Mouse (Mus musculus): Measurements from ENCODE around the gene Fndc9.

Gene Fndc9

DNA sequence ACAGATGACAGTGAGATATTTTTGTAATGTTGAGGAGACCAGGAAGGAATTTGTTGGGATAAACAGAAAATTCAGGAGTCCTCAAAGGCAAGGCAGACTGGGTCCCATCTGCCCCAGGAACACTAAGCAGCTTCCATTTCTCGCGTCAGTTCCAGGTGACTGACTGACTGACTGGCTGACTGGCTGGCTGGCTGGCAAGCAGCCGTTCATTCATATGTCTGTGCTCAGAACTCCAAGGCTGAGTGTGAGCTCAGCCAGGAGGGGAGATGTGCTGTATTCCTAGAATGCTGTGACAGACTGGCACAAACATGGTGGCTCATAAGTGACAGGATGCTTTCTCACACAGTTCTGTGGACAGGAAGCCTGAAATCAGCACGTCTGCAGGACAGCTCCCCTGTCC is 1.4 kb upstream of the Fndc9 start:
- no peak for DNase-seq (ENCODE audit: extremely low read depth, low read depth)

GRCm38 (mm10) chr11:46236976-46237375 is 1.6 kb downstream of the Fndc9 start:
- peak; percentile 39 for DNase-seq (ENCODE audit: extremely low read depth, low read depth)

- DNase-seq (ENCODE audit: extremely low read depth, low read depth) = peak; percentile 59
Observed at GRCm38 (mm10) chr11:46241150-46241673, 5.9 kb downstream of the Fndc9 start.

DNA sequence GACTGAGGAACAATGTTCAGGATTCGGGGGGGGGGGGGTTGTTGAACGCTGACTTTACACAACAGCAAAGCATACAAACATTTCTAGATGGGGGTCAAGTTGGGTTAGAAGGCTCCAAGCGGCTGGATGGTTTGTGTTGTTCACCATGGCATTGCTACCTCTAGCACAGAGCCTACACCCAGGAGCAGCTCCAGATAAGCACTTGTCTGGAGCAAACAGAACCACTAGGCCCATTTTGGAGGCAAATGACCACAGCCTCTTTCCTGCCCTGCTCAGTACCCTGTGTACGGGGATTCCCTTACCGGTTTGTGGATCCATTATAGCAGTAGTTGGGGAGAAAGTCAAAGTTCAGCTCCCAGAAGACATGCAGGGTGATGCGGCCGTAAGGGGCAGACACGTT is 6.7 kb downstream of the Fndc9 start:
- no peak for DNase-seq (ENCODE audit: extremely low read depth, low read depth)

DNA sequence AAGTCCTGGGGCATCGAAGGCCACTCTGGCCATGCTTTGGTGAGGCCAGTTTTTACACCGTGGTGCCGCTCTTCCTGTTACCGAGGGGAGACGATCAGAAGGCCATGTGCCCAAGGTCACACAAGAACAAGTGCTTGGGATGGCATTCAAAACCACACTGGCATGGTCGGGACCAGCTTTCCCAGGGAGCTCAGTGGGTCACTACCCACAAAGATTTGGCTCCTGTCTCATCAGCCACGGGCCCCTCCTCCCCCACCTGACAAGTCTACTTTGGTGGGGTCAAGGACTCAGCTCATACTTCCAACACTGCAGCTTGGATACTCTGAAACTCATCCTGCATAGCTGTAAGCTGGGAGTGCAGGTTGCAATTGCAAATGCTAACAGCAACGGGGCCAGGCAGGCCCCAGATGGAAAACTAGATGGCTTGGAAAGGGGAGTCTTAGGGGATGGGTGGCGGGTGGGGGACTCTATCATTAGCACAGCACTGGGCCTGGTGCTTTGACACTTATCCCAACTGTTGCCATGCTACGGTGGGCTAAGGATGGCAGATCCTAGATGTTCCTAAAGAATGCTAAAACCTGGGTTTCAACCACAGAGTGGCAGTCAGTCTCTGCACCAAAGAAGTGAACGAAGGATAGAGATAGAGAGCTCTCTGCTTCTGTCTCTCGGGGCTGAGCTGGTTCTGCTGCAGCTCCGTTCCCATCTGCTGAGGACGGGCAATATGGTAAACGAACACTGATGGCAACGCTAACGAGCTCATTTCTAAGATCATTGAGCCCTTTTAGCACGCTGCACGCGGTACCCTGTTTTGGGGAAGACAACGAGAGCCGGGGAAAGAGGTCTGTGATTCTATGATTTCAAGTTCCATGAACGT is 9.6 kb downstream of the Fndc9 start:
- no peak for DNase-seq (ENCODE audit: extremely low read depth, low read depth)

DNA sequence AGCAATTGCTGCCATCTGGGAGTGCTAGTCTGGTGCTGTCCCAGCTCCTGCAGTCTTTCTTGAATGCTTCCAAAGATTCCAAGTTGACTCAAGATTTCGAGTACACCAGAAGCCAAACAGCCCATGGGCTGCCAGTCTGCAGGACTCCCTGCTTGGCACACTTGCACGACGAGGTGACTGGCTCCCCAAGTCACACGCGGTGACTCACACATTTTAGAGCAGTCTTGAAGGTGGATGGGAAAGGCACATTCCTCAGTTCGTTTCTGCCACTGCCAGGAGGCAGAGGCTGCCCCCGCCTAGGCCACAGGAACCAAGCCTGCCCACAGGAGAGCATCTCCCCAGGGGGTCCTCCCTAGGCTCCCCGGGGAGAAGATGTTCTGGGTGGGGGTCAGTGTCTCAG is 10.6 kb downstream of the Fndc9 start:
- no peak for DNase-seq (ENCODE audit: extremely low read depth, low read depth)

GRCm38 (mm10) chr11:46246393-46246792 is 11.1 kb downstream of the Fndc9 start:
- DNase-seq (ENCODE audit: extremely low read depth, low read depth) = no peak

GRCm38 (mm10) chr11:46248352-46248751 is 13.0 kb downstream of the Fndc9 start:
- no peak for DNase-seq (ENCODE audit: extremely low read depth, low read depth)

GRCm38 (mm10) chr11:46251994-46252393 is 16.7 kb downstream of the Fndc9 start:
- DNase-seq (ENCODE audit: extremely low read depth, low read depth) = peak; percentile 32

- DNase-seq (ENCODE audit: extremely low read depth, low read depth) = no peak
Observed at GRCm38 (mm10) chr11:46255291-46255690, 20.0 kb downstream of the Fndc9 start.

GRCm38 (mm10) chr11:46258207-46258606 is 22.9 kb downstream of the Fndc9 start:
- no peak for DNase-seq (ENCODE audit: extremely low read depth, low read depth)

DNA sequence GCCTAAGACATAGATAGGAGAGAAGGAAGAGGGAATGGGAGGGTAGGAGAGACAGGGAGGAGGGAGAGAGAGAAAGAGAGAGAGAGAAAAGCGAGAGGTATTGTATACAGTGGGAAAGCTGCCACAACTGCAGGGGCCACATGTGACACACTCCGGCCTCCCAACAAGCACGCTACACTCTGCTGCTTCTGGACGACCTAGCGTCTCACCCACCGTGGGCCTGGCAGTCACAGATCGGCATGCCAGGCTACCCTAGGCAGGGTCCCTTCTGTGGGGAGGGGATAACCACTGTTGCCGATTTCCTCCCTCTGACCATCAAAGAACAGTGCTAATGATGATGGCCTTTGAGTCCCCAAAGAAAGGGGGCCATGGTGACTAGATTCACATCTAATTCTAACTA is 23.4 kb downstream of the Fndc9 start:
- DNase-seq (ENCODE audit: extremely low read depth, low read depth) = no peak

- DNase-seq (ENCODE audit: extremely low read depth, low read depth) = no peak
Observed at GRCm38 (mm10) chr11:46262854-46263253, 27.5 kb downstream of the Fndc9 start.

DNA sequence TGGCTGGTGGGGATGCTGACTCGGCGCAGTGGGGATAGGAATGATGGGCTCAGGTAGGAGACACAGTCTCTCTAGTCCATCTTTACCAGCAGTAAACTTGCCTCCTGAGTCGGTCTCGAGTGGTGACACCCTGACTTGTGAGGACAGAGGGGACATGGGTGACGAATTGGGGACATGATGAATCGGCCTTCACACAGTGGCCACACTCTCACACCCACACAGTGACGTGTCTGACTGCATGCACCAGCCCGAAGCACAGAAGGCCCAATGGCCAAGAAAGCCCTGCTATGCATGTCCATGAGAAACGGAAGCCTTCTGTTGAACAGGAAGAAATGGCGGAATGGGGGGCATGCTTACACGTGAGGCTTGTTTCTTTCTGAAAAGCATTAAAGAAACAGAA is 28.0 kb downstream of the Fndc9 start:
- no peak for DNase-seq (ENCODE audit: extremely low read depth, low read depth)

- no peak for DNase-seq (ENCODE audit: extremely low read depth, low read depth)
Observed at GRCm38 (mm10) chr11:46264584-46264983, 29.3 kb downstream of the Fndc9 start.

DNA sequence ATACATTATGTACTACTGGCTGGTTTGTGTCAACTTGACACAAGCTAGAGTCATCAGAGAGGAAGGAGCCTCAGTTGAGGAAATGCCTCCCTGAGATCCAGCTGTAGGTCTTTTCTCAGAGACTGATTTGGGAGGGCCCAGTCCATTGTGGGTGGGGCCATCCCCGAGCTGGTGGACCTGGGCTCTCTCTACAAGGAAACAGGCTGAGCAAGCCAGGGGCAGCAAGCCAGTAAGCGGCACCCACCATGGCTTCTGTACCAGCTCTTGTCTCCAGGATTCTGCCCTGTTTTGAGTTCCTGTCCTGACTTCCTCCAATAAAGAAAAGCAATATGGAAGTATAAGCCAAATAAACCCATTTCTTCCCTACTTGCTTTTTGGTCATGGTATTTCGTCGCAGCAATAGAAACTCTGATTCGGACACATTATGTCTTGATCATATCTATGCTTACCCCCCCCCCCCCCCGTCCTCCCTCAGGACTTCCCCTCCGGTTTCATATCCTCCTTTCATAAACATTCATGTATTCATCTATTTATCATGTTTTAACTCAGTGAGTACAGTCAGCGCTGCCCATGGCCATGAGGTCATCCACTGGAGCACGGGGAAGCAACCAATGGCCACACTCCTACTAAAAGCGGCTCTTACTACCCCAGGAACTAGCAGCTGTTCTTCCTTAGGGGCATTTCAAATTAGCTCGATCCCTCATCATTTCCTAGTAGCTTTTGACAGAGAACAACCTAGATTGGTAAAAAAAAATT is 29.9 kb downstream of the Fndc9 start:
- no peak for DNase-seq (ENCODE audit: extremely low read depth, low read depth)

DNA sequence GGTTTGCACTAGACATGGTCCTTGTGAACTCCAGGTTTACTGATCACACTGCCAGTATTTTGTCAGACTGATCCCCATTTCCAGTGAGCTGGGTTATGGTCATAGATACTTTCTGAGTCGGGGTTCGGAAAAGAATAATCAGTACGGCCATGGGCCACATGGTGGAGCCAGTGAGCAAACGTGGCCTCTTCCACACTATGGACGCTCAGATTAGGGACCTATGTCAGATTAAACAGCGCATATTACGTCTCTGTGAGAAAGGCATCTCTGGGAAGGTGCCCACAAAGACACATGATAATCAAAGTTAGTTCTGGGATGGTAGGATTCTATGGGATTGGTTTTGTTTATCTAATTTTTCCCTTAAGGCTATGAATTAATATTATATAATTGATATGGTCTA is 33.7 kb downstream of the Fndc9 start:
- no peak for DNase-seq (ENCODE audit: extremely low read depth, low read depth)

- DNase-seq (ENCODE audit: extremely low read depth, low read depth) = no peak
Observed at GRCm38 (mm10) chr11:46269391-46269790, 34.1 kb downstream of the Fndc9 start.

DNA sequence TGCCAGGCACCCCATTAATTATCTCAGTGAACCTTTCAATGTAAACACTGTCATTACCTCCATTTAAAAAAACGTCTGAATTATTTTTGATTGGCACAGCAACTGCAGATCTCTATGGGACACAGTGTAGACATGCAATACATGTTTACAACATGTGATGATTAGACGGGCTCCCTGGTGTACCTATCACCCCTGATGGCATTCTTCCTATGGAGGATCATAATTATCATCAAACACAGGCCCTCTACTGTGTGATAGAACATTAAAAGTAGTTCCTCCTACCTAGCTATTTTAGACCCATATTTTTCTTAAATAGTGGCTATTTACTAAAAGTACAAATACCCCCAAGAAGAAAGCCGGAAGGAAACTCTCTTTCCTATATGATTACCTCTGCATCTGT is 34.6 kb downstream of the Fndc9 start:
- no peak for DNase-seq (ENCODE audit: extremely low read depth, low read depth)

DNA sequence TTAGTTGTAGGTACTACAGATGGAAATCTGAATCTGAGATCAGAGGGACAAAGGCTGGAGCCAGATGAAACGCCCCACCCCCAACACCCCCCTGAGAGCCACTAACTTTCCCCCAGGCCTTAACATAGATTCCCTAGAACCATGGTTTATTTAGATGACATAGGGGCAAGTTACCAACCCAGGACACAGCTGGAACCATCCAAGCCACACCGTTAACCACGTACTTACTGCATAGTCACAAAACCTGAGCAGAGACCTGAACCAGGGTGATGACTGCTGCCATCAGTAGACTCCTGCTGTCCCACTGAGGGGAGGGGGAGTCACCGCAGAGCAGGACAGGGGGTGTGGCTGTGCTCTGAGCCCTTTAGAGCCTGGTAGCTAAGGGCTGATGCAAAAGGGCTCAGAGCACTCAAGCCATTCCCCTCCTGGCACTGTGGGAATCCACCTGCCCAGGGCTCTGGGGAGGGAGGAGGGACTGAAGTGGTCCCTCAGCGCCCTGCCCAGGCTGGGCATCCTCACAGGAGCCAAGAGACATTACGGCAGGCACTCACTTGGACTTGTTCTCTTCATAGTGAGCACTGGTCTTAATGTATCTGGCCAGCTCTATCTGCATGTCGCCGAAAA is 36.8 kb downstream of the Fndc9 start:
- DNase-seq (ENCODE audit: extremely low read depth, low read depth) = no peak

- DNase-seq (ENCODE audit: extremely low read depth, low read depth) = no peak
Observed at GRCm38 (mm10) chr11:46273969-46274368, 38.6 kb downstream of the Fndc9 start.

- peak; percentile 25 for DNase-seq (ENCODE audit: extremely low read depth, low read depth)
Observed at GRCm38 (mm10) chr11:46275302-46275701, 40.0 kb downstream of the Fndc9 start.
